In the genomic region with DNA sequence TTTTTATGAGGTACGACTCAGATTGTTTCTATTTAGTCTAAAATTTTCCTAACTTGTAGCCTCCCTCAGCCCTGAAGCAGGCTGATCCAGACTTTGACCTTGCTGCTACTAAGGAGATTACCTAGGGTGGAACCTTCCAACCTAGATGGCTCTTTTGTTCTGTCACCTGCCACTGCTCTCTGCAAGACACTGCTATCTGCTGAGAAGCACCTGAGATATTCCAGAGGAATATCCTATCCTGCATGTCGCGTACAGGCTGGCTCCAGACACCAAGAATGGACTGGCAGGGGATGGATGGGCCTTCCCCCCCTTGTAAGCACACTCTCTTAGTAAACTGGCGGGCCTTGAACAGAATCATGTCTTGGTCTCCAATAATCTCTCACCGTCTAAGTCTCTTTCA, we compare ENCODE assay signal across 11 mouse cellular contexts. TPM values are rescaled to one million over a fixed set of nuclear protein-coding genes. Genes with fewer than 3 reads are reported as not detected.
"Had no signal": no experiment of that assay in that cellular context is flagged by ENCODE, and none has a peak within 500 bp of the region (broad histone marks: within the 10 kb centered on the region; RNA-seq: fewer than 3 reads in every experiment).

No protein-coding gene starts in this region.

RNA-seq across cellular contexts. Expression of gene Nlrp9c, which starts 16.8 kb away (rescaled TPM):
- total RNA-seq: left cerebral cortex, postnatal 10 days; left cerebral cortex, postnatal 14 days; left cerebral cortex, postnatal 25 days; left cerebral cortex, postnatal 36 days; left cerebral cortex, postnatal 4 days; liver, adult 2 months; megakaryocyte progenitor cell, adult 5-6 weeks; megakaryocyte, adult 5-6 weeks; megakaryocyte-erythroid progenitor cell, adult 5-6 weeks; midbrain, postnatal 0 days; monocyte, adult 5-6 weeks had no signal

RNA-seq across cellular contexts. Expression of gene Nlrp4a, which starts 48.2 kb away (rescaled TPM):
- total RNA-seq: left cerebral cortex, postnatal 10 days; left cerebral cortex, postnatal 14 days; left cerebral cortex, postnatal 25 days; left cerebral cortex, postnatal 36 days; left cerebral cortex, postnatal 4 days; liver, adult 2 months; megakaryocyte progenitor cell, adult 5-6 weeks; megakaryocyte, adult 5-6 weeks; megakaryocyte-erythroid progenitor cell, adult 5-6 weeks; midbrain, postnatal 0 days; monocyte, adult 5-6 weeks had no signal
